Mouse (Mus musculus) forelimb bud, embryonic 11.5 days (tissue): Measurements from ENCODE around the gene Rnf183.

Source experiments
- DNase-seq: peaks from one replicate; pipeline ENCODE4 v3.0.0-alpha.2; 2012; ENCODE audit warnings: low read depth, low spot score

Gene Rnf183

GRCm38 (mm10) chr4:62383752-62384151 is 51.3 kb downstream of the Rnf183 start:
- DNase-seq, result no peak

- DNase-seq, result no peak
Measured at GRCm38 (mm10) chr4:62383207-62383606, 51.8 kb downstream of the Rnf183 start.

DNA sequence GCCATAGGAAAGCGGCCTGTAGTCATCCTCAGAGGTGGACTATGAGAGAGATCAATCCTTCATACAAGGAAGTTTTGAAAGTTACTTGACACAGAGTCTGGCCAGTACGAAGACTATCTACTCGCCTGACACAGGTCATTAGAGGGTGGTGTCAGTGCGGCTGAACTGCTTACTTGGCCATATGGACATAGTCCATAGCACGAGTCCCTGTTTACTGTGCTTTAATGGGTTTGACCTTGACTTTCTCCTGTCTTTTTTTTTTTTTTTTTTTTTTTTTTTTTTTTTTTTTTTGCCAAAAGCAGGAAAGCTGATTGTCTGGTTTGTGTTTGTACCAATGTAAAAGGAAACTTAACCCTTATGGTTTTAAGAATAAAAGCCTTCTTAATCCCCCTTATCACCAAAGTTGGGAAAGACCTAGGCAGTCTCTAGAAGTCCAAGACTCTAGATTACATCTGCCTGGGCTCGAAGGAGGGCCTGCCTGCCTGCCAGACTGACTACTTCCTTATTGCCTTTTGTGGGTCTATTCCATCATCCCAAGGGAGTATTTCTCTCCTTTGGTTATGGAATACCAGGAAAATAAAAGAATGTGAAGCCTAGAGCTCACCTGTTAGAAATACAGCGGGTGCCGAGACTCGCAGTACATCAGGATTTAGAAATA is 55.2 kb downstream of the Rnf183 start:
- no peak for DNase-seq
